Mouse (Mus musculus) right cerebral cortex, adult 2 months (tissue): ENCODE data around the gene 1700057G04Rik.

Source experiments
- DNase-seq, 2 experiments: peaks; one replicate each; pipeline ENCODE4 v3.0.0; 2021 to 2022; ENCODE audit warnings: low spot score in 2 of 2

1700057G04Rik gene

GRCm38 (mm10) chr9:92309077-92309476 lies at the start of gene 1700057G04Rik:
1700057G04Rik (plus strand) TSS chr9:92309377.
- no peak for DNase-seq

GRCm38 (mm10) chr9:92260481-92261159 lies 48.6 kb upstream of the 1700057G04Rik start:
- DNase-seq: no peak

- no peak for DNase-seq
Measured at GRCm38 (mm10) chr9:92265719-92266118, 43.5 kb upstream of the 1700057G04Rik start.

- no peak for DNase-seq
Measured at GRCm38 (mm10) chr9:92266558-92267171, 42.5 kb upstream of the 1700057G04Rik start.

- DNase-seq: no peak
Measured at GRCm38 (mm10) chr9:92267732-92268131, 41.4 kb upstream of the 1700057G04Rik start.

- no peak for DNase-seq
Measured at GRCm38 (mm10) chr9:92269829-92270404, 39.3 kb upstream of the 1700057G04Rik start.

GRCm38 (mm10) chr9:92270927-92271326 lies 38.2 kb upstream of the 1700057G04Rik start:
- DNase-seq: peak in 1 of 2 experiments; percentile 10

GRCm38 (mm10) chr9:92272650-92273049 lies 36.5 kb upstream of the 1700057G04Rik start:
- no peak for DNase-seq

GRCm38 (mm10) chr9:92273271-92273670 lies 35.9 kb upstream of the 1700057G04Rik start:
- no peak for DNase-seq

GRCm38 (mm10) chr9:92273956-92274762 lies 35.0 kb upstream of the 1700057G04Rik start:
- no peak for DNase-seq

GRCm38 (mm10) chr9:92275486-92276207 lies 33.5 kb upstream of the 1700057G04Rik start, which contains the start of gene Plscr2:
Plscr2 (plus strand) TSS chr9:92275602.
- DNase-seq: no peak

- DNase-seq: no peak
Measured at GRCm38 (mm10) chr9:92276360-92276759, 32.8 kb upstream of the 1700057G04Rik start.

GRCm38 (mm10) chr9:92280048-92280447 lies 29.1 kb upstream of the 1700057G04Rik start:
- no peak for DNase-seq

- no peak for DNase-seq
Measured at GRCm38 (mm10) chr9:92282563-92283171, 26.5 kb upstream of the 1700057G04Rik start.

GRCm38 (mm10) chr9:92289675-92290074 lies 19.5 kb upstream of the 1700057G04Rik start:
- DNase-seq: no peak

- no peak for DNase-seq
Measured at GRCm38 (mm10) chr9:92292169-92292568, 17.0 kb upstream of the 1700057G04Rik start.

- no peak for DNase-seq
Measured at GRCm38 (mm10) chr9:92292922-92293321, 16.3 kb upstream of the 1700057G04Rik start.

GRCm38 (mm10) chr9:92293560-92294548 lies 15.3 kb upstream of the 1700057G04Rik start:
- no peak for DNase-seq

GRCm38 (mm10) chr9:92298288-92298687 lies 10.9 kb upstream of the 1700057G04Rik start:
- no peak for DNase-seq

GRCm38 (mm10) chr9:92301213-92301612 lies 8.0 kb upstream of the 1700057G04Rik start:
- DNase-seq: no peak
